Mouse (Mus musculus): Measurements from ENCODE around the gene Runx3.

The Runx3 gene

DNA sequence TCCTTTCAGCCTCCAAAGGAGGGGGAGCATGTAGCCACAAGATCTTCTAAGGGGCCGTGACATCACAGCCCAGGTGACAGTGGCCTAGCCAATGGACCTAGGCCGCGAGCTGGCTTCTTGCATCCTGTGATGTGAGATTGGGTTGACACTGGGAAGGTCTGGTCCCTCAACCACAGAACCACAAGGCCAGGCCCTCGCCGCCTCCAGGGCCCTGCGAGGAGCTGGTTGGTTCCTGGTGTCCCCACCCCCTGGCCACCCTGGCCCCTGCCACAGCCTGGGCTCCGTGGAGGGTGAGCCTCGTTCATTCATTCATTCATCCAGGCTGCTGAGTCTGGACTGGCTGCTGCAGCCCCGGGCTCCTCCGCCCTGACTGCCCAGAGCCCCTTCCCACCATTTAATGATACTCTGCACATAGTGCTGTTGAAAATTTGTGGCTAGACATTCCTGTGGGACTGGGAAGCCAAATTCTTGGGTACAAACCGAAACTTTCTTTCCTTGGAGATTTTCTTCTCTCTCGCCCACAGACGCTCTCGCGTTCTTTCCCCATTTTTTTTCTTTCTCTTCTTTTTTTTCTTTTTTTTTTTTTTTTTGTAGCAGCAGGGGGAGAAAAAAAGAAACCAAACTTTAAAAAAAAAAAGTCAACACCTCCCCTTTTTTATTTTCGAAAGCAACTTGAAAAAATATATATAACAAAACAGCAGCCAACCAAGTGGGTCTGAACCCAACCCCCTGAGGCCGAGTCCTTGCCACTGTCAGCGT is at the start of gene Runx3:
Runx3 (plus strand) TSS at position 311 of the 759 bp plus-strand sequence.
- in situ Hi-C loops (cut with MboI; ENCODE audit: unreplicated experiment in 2 of 2): no loop called here

DNA sequence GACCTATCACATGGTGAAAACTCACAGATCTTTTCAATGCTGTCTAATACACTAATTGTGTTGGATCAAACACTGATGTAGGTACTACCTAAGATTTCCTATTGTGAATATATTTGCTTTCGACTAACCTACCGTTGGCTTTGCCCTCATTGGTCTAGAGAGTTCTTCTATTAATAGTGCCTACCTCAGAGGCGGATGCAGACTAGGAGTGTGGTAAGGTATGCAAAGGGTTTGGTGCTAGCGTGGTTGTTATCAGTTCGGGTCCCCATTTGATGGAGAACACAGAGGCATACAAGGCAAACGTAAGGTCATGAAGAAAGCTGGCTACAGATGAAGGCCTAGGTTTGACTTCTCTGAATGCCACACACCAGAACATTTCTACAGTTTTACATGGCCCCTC is 47.8 kb upstream of the Runx3 start:
- in situ Hi-C loops (cut with MboI; ENCODE audit: unreplicated experiment in 2 of 2): no loop called here

DNA sequence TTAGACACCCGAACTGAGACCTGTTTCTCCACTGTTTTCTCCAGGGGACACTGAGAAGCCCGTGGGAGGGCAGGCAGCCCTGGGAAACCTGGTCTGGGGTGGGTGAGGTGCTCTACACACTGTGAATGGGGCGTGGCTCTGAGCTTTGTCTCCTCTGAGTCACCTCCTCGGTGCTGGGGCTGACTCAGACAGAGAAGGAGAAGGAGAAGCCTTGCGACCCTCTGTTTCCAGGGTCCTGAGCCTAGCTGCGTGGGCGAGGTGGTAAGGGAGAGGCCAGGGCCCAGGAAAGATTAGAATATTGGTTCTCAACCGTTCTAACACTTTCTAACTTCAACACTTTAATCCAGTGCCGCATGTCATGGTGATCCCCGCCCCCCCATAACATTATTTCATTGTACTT is 46.9 kb upstream of the Runx3 start:
- in situ Hi-C loops (cut with MboI; ENCODE audit: unreplicated experiment in 2 of 2): no loop called here

- in situ Hi-C loops (cut with MboI; ENCODE audit: unreplicated experiment in 2 of 2): no loop called here
Observed at GRCm38 (mm10) chr4:135074646-135075045, 45.8 kb upstream of the Runx3 start.

GRCm38 (mm10) chr4:135075360-135075759 is 45.1 kb upstream of the Runx3 start:
- in situ Hi-C loops (cut with MboI; ENCODE audit: unreplicated experiment in 2 of 2): no loop called here

DNA sequence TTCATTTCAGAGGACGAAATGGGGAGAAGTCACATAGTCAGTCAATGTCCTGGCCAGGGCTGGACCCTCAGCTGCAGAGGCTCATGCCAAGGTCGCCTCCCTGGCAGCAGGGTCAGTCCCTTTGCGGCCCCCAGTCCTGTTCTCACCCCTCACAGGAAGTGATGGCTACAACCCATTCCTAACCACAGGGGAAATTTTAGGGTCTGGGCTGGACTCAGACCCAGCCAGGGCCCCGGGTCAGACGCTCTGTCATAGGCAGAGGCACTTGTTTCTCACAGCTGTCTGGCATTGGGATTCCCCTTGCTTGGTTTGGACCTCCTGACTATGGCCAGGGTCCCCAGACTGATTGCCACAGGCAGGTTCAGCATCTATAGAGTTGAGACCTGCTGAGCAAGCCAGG is 43.8 kb upstream of the Runx3 start:
- in situ Hi-C loops (cut with MboI; ENCODE audit: unreplicated experiment in 2 of 2): no loop called here

GRCm38 (mm10) chr4:135077196-135077595 is 43.3 kb upstream of the Runx3 start:
- in situ Hi-C loops (cut with MboI; ENCODE audit: unreplicated experiment in 2 of 2): no loop called here

GRCm38 (mm10) chr4:135079859-135080640 is 40.4 kb upstream of the Runx3 start:
- in situ Hi-C loops (cut with MboI; ENCODE audit: unreplicated experiment in 2 of 2): no loop called here

DNA sequence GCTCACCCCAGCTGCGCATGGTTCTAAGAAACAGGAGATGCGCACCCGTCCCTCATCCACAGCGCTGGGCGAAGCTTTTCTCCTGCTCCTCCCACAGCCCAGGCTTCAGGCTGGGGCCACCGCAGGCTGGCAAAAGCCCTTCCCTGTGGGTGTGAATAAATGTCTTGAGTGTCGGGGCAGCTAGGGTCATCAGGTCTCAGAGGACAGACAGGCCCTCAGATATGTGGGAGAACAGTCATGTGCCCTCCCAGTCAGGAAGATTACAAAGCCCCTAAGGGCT is 39.9 kb upstream of the Runx3 start:
- in situ Hi-C loops (cut with MboI; ENCODE audit: unreplicated experiment in 2 of 2): no loop called here

DNA sequence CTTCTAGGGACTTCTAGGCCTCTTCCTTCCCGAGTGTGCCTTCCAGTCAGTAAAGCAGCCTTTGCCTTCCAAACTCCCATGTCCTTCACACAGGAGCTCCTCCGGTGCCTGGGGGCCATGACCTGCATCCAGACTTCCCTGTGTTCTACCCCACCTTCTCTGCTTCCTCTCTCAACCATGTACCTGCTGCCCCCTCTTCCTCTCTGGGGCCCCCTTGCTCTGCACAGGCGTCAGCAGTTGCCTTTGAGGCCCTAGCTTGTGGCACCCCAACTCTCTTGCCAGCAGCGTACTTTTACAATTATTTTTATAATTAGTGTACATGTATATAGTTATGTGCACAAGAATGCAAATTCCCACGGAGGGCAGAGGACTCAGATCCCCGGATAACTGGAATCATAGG is 37.4 kb upstream of the Runx3 start:
- in situ Hi-C loops (cut with MboI; ENCODE audit: unreplicated experiment in 2 of 2): no loop called here

GRCm38 (mm10) chr4:135085077-135085853 is 35.2 kb upstream of the Runx3 start:
- in situ Hi-C loops (cut with MboI; ENCODE audit: unreplicated experiment in 2 of 2): no loop called here

DNA sequence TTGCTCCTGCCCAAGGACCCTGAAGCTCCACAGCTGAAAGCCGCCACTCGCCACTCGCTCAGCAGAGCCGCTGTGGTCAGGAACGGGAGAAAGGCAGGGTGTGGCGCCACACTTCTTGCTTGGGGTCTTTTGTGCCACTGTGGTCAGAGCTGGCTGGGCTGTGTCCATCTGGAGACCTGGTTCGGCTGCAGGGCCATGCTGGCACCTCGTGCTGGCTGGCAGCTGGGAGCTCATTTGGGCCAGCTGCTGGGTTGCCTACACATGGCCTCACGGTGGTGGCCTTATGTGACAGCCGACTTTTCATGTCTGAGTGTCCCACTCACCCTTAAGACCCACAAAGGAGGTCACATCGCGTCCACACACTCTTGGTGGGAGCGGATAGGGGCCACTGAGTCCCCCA is 29.8 kb upstream of the Runx3 start:
- in situ Hi-C loops (cut with MboI; ENCODE audit: unreplicated experiment in 2 of 2): no loop called here

- in situ Hi-C loops (cut with MboI; ENCODE audit: unreplicated experiment in 2 of 2): no loop called here
Observed at GRCm38 (mm10) chr4:135092871-135093270, 27.6 kb upstream of the Runx3 start.

DNA sequence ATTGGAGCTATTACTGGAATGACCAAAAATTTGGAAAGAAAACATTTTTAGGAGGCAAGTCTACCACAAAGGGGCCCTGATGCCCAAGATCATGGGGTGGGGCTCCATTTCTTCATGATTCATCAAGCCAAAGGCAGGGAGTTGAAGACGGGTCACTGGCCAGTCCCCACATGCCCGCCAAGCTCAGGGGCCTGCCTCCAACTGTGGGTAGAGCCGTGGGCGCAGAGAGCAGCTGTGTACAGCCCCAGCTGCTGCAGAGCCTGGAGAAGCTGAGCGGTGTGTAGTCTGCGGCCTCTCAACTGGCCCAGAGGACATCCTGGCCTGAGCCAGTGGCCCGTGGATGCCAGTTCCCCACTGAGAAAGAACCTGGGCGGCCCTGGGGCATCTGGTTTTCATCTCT is 24.8 kb upstream of the Runx3 start:
- in situ Hi-C loops (cut with MboI; ENCODE audit: unreplicated experiment in 2 of 2): no loop called here

DNA sequence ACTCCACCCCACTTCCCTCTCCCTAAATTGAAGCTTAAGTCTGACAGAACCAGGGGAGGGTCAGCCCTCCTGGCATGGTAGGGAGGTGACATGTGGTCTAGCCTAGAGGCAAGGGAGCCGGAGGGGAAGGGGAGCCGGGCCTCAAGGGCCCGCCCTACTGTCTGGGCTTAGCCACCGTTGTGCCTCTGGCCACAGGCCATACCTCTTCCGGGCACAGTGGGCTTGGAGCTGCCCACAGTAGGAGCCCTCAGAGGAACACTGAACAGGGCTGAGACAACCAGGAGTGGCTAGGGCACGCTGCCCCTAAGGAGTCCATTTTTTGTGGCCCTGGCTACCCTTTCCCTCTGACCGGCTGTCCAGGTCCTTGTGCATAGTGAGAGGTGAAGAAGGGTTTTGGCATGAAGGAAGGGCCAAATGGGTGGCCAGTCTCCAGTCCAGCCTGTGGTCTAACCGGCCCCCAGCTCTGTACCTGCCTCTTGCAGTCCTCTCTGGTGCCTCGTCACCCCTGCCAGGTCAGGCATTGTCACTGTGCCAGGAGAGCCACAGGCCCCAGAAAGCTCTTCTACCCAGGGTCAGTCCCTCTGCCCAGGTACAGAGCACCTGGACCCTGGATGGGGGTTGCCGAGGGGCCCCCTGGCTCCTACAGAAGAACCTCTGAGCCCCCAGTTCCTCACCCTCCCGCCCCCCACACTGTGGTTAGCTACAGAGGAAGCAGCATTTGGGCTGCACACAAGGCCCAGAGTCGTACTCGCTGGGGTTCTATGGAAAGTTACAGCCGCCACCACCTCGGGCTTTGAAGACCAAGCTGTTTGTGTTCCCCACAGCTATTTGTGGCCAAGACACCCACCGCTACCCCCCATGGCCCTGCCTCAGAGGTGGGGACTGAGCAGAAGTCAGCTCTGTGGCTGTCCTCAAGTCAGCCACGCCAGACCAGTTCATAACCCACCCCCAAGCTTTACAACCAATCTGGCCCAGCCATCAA is 22.3 kb upstream of the Runx3 start:
- in situ Hi-C loops (cut with MboI; ENCODE audit: unreplicated experiment in 2 of 2): no loop called here

GRCm38 (mm10) chr4:135102019-135102740 is 18.3 kb upstream of the Runx3 start:
- in situ Hi-C loops (cut with MboI; ENCODE audit: unreplicated experiment in 2 of 2): no loop called here

- in situ Hi-C loops (cut with MboI; ENCODE audit: unreplicated experiment in 2 of 2): no loop called here
Observed at GRCm38 (mm10) chr4:135102761-135103160, 17.7 kb upstream of the Runx3 start.

DNA sequence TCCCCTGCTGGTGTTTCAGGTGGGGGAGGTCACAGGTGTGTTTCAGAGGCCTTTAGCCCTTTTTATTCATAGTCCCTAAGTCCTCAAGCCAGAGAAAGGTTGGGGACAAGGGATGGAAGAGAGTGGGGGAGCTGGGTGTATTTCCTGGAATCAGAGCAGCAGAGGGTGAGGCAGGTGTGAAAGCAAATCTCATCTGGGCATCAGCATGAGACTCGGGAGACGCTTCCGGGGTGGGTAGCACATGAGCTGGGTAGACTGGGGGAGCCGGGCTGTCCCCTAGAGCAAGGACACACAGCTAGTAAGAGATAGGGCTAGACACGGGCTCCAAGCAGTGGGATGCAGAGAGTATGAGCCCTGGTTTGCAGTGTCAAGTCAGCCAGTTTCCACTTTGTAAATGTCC is 16.7 kb upstream of the Runx3 start:
- in situ Hi-C loops (cut with MboI; ENCODE audit: unreplicated experiment in 2 of 2): no loop called here

GRCm38 (mm10) chr4:135106968-135107367 is 13.5 kb upstream of the Runx3 start:
- in situ Hi-C loops (cut with MboI; ENCODE audit: unreplicated experiment in 2 of 2): no loop called here

DNA sequence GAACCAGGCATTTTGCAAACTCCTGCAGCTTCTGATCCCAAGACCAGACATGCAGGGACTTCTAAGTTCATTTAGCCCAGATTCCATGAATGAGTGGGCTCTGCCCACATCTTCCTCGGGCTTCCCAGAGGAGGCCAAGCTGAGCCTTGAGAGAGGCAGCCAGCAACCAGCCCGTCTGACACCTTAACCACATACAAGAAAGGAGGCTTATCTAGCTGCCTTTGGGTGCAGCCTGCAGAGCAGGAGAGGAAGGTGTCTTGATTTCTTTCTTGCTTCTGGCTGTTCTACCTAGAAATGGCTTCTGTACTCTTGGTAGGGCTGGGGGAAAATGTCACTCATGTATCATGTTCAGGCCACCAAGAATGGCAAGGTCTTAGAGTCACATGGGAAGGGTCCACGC is 11.8 kb upstream of the Runx3 start:
- in situ Hi-C loops (cut with MboI; ENCODE audit: unreplicated experiment in 2 of 2): no loop called here

Measured in v-Abl transformed pro-B cells (cell line).